Mouse (Mus musculus): ENCODE data around the gene Galns.
"Not testable (repeated sequence)": the region's sequence is repeated elsewhere in the genome, so short reads cannot be mapped to it uniquely, and the experiment has no call there.

The Galns gene

GRCm38 (mm10) chr8:122635878-122636802 lies 24.9 kb upstream of the Galns start:
- DNase-seq (ENCODE audit: low read depth, low spot score) = no peak

GRCm38 (mm10) chr8:122633205-122633604 lies 21.9 kb upstream of the Galns start:
- DNase-seq (ENCODE audit: low read depth, low spot score) = no peak

DNA sequence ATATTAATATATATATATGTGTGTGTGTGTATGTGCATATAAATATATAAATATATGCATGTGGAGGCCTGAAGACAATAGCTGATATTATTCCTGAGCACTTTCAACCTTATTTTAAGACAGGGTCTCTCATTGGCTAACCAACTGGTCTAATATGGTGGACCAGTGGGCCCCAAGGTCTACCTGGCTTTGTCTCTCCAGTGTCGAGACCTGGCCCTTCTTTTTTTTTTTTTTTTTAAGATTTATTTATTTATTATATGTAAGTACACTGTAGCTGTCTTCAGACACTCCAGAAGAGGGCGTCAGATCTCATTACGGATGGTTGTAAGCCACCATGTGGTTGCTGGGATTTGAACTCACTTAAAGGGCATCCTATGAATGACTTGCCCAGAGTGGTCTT lies 20.9 kb upstream of the Galns start:
- not testable (repeated sequence) for DNase-seq (ENCODE audit: low read depth, low spot score)

DNA sequence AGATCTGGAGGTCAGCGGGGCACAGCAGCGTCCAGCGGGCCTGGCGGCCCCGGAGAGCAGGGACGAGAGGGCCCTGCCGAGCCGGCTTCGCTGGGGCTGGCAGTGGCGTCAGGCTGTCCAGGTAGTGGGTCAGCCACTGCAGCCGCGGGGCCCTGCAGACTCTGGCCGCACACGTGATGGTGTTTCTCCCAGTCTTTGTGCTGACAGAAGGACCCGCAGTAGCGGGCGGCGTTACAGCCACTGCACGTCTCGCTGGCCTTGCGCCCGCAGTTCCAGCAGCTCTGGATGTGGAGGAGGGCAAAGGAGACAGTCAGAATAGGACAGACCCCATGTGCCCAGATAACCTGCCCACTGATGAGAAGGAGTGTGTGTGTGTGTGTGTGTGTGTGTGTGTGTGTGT lies 19.4 kb upstream of the Galns start:
- no peak for DNase-seq (ENCODE audit: low read depth, low spot score)

- DNase-seq (ENCODE audit: low read depth, low spot score) = no peak
These were observed 18.1 kb upstream of the Galns start for GRCm38 (mm10) chr8:122629388-122629787.

DNA sequence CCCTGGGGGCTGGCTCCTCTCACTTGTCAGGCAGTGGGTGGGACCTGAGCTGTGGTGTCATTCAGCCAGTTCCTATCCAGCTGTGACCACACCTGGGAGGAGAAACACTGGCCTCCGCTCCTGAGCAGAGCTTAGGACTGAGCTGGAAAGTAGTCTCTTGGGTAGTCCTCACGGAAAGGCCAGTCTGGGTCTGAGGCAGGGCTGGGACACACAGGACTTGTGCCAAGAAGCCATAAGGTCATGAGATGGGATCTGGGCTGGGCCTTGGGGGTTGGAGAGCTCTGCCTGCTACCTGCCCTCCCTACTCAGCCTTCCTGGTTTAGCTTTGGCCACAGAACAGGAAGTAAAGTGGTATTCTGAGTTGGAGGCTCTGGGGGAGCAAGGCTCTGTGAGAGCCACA lies 15.6 kb upstream of the Galns start:
- DNase-seq (ENCODE audit: low read depth, low spot score) = no peak

DNA sequence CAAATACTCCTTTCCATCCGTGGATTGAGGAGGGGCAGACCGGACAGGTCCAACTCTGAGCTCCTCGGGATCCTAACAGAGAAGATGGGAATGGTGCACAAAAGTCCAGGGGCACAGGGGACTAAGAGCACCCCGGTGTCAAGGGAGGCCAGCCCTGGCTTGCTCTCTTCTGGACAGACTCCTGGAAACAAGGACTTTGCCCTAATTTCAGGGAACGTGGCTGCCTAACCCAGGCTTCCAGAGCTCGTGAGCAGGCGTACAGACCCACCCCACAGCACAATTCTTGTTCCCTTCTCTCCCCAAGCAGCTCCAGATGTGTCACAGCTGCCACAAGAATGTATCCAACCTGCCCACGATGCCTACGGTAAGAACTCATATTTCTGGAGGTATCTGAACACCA lies 14.5 kb upstream of the Galns start:
- no peak for DNase-seq (ENCODE audit: low read depth, low spot score)

- DNase-seq (ENCODE audit: low read depth, low spot score) = no peak
These were observed 13.4 kb upstream of the Galns start for GRCm38 (mm10) chr8:122624653-122625052.

DNA sequence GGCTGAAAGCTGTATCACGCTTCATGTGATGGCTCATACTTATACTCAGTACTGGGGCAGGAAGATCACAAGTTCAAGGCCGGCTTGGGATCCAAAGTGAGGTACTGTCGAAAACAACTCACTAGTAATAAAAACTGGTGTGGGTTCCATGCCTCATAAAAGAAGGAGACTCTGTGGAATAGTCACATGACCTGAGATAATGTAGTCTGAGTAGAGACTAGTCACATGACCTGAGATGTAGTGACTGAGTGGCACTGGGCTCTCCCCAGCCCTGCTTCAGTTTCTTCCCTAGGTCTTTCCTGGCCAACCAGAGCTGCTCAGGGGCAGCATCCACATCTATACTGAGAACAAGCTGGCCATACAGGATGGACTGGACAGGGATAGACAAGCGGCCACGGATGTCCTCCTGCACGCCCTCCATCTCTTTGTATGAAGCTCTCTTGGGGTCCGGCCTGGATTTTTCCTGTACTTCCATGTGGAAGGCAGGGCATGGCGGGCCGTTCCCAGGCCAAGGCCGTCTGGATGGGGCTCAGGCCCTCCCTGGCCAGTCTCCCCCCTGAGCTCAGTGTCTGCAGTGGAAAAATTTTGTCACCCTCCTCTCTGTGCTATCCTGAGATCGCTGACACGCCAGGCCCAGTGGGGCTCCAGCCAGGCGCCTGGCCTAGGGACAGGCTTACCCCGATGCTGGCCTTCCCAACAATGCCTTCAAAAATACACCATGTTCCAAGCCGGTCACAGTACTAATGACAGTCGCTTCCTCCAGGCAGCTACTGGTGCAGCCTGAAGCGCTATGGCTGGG lies 12.8 kb upstream of the Galns start:
- DNase-seq (ENCODE audit: low read depth, low spot score) = no peak

- DNase-seq (ENCODE audit: low read depth, low spot score) = no peak
These were observed 11.5 kb upstream of the Galns start, which contains the start of gene Pabpn1l for GRCm38 (mm10) chr8:122622727-122623126. Pabpn1l (minus strand) TSS chr8:122622739.

DNA sequence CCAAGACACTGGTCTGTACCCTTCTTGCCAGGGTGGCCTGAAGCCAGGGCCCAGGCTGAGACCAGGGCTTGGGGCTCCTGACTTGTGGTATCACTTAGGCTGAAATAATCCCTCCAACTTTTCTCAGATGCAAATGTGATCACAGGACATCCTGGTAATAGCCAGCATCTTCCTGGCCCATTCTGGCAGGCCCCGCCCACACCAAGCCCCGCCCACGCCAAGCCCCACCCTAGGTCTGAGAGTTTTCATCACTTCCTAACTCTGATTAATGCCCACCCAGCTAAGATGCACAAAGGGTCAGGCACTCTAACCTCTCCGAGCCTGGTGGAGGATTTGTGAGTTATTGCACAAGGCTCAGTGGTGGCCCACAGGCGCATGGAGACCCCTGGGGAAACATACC lies 9.2 kb upstream of the Galns start:
- DNase-seq (ENCODE audit: low read depth, low spot score) = no peak

- DNase-seq (ENCODE audit: low read depth, low spot score) = no peak
These were observed 7.6 kb upstream of the Galns start for GRCm38 (mm10) chr8:122618660-122619378.

DNA sequence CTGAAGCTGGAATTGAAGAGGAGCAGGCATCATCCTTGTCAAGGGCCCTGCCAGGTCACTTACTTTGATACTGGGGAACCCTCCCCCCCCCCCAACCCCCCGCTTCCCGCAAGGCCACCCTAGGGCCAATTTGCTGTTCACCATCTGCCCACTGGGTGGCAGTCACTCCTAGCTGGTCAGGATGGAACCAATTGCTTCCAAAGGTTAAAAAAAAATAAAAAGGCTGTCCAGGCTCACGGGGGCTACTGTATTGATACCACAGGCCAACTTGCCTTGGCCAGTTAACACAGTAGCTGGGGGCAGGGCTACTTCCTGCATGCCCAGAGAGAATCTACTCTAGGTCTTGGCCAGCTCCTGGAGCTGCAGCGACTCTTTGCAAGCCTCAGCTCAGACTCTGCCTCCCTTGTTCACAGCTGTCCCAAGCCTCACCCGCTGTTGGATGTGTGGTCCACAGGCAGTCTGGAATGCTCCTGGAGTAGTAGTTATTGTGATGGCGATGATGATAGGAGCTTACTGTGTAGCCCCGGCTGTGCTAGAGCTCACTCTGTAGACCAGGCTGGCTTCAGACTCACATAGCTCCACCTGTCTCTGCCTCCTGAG lies 6.8 kb upstream of the Galns start:
- DNase-seq (ENCODE audit: low read depth, low spot score) = peak; percentile 79

DNA sequence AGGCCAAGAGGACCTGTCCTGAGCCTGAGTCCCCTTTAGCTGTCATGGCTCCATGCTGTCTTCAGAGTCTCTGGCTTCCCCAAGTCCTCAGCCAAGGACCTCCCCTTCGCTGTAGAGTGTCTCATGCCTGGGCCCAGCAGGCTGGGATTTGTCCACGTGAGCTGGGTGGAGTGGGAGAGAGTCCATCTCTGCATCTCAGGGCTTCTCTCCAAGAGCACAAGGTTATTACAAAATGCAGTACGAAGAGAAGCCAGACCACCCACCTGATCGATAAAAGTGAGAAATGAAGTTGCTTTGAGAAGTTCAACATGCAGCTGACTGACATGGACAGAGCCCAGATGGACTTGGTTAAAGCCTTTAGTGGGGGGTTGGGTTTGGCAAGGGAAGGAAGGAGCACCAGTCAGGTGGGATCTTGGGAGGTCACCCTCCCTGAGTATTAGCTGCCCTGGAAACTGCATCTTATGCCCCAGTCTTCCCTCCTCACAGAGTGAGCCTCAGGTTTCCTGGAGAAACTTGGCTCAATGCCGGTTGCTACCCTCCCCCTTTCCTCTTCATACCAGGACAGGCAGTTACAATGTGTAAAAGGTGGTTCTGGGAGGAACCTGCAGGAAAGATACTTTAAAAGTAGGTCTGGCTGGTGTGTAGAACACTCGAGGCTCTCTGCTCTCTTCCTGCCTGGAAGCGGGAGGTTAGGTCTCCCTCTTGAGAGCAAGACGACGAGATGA lies 5.1 kb upstream of the Galns start:
- no peak for DNase-seq (ENCODE audit: low read depth, low spot score)

DNA sequence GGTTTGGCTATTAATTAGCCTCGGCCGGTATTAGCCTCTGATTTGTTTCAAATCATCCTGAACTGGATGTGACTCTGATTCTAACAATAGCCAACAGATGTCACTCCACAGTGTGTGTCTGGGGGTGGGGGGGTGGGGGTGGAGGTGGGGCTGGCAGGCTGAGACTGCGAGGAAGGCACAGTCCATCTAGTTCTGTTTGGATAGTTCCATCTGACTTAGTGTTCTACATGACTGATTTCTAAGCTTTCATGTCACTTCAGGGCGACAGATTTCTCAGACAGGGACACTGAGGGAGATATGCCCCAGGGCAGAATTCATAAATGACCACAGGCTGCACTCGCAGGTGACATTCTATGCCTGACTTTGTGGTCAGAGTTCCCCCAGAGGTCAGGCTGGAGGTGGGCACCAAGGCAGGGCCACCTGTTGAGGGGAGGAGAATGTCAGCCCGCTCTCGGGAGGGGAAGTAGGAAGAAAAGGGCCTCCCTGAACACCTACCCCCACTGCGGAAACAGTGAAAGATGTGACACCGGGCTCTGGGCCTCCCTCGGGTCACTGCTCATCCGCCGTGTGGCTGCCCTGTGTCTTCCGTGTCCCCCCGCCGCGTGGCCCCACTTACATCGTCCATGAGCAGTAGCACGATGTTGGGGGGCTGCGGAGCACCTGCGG lies 518 bp downstream of the Galns start:
- DNase-seq (ENCODE audit: low read depth, low spot score) = no peak

- DNase-seq (ENCODE audit: low read depth, low spot score) = no peak
These were observed 1.1 kb downstream of the Galns start for GRCm38 (mm10) chr8:122610209-122610608.

GRCm38 (mm10) chr8:122606810-122607209 lies 4.5 kb downstream of the Galns start:
- DNase-seq (ENCODE audit: low read depth, low spot score) = no peak

GRCm38 (mm10) chr8:122605367-122605766 lies 5.9 kb downstream of the Galns start:
- no peak for DNase-seq (ENCODE audit: low read depth, low spot score)

DNA sequence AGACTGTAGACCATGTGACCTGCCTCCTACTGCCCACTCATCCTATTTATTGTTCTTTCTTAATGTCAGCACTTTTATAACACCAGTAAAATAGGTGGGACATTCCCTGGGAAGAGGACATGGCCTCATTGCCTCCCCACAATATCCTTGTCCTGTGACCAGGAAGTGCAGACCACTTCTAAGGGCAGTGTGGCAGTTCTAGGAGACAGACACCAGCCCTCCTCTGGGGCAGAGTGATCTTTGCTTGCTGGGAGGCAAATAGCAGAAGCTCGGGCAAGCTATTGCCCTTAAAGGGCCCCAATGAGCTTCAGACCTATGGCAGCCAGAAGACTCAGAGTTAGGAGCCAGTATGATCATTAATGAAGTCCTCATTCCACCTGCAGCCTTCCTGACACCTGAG lies 6.6 kb downstream of the Galns start:
- DNase-seq (ENCODE audit: low read depth, low spot score) = no peak

DNA sequence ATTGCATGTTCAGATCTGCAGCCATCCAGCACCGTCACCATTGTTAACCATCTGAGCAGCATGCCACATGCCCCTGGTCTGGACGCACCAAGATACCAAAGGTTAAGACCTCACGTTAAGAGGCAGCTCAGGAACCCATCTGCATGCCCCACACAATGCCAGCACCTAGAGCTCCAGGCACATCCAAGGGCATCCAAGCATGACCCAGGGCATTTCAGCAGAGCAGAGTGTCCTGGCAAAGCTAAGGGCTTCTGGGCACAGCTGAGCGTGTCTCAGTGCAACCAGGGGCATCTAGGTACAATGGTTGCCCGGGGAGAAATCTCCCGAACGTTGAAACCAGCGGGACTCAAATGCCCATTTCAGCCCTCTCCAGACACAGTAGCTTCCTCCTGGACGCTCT lies 10.6 kb downstream of the Galns start:
- DNase-seq (ENCODE audit: low read depth, low spot score) = no peak

Measured in CD4-positive helper T cell, adult 2 months (primary cell).